Mouse (Mus musculus) retina, embryonic 14.5 days (tissue): ENCODE data around the gene Ccdc86.

ENCODE experiments used
- DNase-seq: peaks from one replicate; pipeline ENCODE4 v3.0.0-alpha.2; 2015; ENCODE audit warnings: low spot score

Ccdc86 gene

DNA sequence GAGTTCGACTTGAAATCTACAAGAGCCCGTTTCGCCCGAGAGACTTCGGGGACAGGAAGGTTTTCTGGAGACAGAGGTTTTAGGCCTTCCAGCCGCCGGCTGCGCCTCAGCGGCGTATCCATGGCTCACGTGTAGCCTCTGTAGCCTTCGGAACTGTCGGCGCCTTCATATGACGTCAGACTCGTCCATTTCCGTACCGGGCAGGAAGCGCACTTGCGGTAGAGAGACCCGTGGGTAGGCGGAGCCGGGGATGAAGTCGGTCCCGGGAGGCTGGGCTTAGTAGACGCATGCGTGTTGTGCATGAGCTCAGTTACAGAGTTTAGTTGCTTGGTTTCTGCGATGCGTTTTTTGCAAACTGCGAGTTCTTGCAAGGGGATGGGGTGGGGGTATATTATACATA is at the start of gene Ccdc86:
Ccdc86 (minus strand) TSS at position 155 of the 400 bp plus-strand sequence.
- DNase-seq, result peak; percentile 99

DNA sequence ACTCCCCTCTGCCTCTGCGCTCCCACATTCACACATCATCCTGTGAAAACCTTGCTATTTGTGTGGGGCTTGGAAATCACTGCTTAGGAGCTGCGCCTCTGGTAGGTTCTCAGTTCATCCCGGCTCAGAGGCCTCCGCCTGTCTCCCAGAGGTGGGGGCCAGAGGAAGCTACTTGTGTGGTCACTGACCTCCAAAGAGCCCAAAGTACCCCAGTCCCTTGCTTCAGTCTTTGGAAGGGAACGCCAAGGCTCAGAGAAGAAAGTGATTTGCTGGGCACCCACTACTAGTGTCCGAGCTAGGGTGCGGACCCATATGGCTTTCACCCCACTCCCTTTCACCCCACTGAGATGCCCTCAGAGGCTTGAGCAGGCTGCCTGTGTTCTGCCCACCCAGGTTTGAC is 44.1 kb upstream of the Ccdc86 start, which contains the start of gene Ms4a15:
Ms4a15 (minus strand) TSS at position 101 of the 400 bp plus-strand sequence.
- DNase-seq, result no peak

DNA sequence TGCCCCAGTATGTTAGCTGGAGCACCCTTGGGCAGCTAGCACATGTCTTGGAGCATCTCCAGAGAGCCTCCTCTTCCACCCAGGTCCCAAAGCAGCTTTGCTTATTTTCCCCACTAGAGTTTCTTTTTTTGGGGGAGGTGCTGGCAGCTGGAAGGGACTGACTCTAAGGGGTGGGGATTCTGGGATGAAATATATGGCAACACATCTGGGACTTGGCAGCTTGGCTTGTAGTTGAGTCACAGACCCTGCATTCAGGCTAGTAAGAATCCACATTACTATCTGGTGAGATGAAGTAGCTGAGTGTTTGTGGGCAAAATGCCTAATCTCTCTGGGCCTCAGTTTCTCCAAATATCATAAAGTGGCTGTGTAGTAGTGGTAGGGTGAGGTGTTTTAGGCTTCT is 42.8 kb upstream of the Ccdc86 start:
- no peak for DNase-seq

DNA sequence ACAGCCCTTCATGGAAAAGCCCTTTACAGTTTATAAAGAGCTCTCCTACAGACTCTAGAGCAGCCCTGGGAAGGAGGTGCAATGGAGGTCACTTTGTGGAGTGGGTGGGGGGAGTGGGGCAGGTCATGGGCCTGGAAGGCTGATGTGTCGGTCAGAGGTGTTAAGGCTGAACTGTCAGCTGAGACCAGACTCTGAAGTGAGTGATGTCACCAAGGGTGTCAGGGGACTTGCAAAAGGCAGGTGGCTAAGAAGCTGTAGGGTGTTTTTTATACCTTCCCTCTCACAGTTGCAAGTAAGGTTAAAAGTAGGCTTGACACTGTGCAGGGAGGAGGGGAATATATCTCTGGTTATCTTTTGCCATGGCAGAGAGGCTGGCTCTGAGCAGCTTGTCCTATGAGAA is 41.7 kb upstream of the Ccdc86 start:
- no peak for DNase-seq

DNA sequence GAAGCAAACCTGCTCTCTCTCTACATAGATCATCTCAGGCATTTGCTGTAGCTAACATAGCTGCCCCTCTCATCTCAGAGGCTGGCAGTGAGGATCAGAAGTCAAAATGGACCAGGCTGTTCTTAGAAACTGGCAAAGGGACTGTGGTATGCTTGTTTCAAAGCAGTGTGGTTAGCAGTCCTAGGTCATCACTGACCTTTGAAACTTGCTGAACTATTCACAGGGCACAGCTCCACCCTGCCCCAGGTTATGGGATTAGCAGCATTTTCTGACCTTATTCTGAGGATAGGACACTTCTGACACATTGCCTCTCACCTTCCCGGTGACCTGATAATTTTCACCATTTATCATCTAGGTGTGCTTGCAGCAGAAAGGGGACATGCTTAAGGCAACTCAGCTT is 39.5 kb upstream of the Ccdc86 start:
- DNase-seq, result no peak

DNA sequence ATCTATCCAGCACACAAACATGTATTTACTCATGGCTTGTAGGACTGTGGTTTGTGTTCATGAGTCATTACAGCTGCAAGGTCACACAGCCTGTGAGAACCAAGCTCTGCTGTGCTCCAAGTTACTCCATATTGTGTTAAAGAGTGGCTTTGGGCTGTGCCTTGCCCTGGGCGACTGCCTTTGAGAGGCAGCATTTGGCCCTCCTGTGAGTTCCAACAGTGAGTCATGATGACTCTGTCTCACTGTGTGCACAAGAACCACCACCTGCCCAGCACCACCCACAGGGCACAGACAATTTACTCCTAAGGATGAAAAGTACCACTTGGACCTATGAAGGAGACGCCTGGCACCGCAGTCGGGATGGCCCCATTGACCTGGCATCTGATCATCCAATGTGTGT is 36.8 kb upstream of the Ccdc86 start:
- DNase-seq, result no peak

DNA sequence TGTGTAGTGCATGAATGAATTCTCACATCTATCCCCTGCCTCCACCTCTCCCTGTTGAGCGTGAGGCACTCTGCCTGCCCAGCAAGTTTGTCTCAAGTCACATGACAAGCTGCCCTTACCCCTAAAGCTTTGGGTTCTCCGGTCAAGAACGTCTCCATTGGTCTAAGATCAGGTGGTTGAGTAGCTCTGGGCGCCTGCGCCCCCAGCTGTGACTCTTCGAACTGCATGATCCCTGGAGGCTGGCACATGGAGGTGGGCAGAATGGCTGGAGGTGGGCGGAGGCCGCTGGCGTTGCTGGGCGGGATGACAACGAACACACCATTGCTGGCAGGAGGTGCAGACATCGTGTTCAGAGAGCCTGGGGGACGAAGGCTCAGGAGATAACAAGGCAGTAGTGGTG is 35.5 kb upstream of the Ccdc86 start:
- no peak for DNase-seq

DNA sequence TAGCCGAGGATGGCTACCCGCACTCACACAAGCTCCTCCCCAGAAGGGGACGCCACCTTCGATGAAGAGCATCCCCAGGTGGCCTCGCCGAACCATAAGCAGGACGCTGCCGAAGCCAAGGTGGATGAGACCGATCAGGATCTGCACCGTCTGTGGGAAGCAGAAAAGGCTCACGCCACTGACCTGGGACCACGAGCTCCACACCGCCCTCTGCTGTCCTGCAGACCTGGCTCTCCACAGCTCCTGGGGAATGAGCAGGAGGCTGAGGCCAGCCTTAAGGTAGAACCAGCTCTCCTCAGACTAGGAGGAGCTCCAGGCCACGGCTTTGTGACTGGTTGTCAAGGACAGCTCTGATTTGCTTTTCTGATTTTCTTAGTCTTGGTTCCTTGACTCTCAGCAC is 34.1 kb upstream of the Ccdc86 start:
- peak; percentile 65 for DNase-seq

DNA sequence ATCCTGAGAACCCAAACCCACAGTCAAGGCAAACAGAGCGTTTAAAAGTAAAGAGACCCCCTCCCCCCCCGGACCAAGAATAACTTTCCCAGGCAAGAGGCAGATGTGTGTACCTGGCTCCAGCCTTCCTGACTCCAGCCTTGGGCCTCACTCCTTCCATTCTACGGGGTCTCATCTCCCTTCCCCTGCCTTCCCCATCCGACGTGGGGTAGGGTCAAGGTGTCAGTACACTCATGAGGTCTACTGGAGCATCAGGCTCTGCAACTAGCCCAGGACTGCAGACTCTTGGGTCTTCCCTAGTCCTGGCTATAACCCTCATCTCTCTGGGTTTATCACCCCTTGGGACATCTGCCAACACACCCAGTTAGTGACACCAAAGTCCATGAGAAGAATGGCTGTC is 31.1 kb upstream of the Ccdc86 start:
- DNase-seq, result no peak

DNA sequence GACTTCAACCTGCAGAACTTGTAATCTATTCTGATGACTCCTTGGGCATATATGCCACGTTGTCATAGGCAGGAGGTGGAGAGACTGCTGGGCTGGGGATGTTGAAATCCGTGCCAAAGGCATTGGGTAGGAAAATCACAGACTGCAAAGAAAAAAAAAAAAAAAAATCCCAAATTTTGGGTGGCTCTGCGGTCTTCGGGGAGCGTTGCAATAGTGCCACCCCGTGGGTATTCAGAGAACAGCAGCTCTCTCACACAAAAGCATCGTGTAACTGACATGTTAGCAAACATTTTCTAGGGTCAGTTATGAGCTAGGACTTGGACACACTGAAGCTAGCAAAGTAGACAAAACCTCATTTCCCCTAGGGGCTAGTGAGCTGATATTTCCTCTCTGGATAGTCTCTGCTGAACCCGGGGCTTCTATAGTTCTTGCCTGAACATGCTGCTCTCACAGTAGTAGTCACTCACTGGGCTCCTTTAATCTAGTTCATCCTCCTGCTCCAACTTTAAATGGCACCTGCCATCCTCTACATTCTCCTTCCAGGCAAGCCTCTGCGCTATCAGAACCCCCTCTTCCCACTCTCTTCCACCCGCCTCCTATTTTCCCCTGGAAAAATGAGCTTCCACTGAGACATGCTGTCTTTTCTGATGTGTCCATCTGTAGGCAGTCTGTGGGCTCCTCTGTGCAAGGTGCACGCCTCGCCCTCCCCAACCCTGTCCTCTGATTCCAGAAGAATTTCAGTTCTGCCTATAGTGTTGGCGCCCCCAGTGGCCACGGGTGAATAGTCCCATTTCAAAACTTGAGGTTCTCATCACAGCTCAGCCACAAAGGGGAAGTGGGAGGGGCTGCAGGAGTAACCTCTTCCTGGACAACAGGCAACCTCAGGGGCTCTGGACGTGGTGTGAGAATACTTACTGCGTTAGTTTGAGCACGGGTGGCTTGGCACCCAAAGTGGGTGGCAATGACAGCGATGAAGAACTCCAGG is 30.4 kb upstream of the Ccdc86 start:
- DNase-seq, result peak; percentile 81

DNA sequence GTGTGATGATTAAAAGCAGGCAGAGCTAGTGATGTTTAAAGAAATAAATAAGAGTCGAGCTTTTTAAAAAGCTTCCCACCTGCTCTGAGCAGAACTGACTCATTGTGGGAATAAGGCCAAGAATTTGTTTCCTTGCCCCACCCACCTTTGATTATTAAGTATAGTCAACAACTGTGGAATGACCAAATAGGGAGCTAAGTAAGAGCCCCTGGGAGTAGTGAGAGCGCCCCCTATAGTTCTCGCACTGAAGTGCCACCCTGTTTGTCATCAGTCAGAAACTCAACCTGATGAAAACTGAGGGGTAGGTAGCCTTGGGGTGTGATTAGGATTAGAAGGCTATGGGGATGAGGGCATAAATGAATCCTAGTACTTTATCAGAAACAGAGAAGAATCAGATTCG is 27.3 kb upstream of the Ccdc86 start:
- peak; percentile 47 for DNase-seq

DNA sequence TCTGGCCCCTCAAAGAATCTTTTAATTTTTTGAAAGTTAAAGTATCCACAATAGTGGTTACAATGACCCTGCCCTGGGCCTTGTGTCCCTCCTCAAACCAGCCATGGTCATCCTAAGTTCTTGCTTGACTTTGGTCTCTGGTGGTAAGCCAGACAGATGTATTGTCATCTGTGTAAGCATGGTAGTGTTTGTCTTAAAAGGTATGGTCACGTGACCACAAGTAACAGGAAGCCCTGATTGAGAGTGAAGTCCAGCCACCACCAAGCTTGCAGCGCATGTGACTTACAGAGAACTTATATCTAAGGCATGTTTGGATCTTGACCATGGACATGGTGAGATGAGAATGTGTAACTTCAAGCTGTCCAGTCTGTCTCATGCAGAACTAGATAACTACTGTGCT is 26.1 kb upstream of the Ccdc86 start:
- no peak for DNase-seq

DNA sequence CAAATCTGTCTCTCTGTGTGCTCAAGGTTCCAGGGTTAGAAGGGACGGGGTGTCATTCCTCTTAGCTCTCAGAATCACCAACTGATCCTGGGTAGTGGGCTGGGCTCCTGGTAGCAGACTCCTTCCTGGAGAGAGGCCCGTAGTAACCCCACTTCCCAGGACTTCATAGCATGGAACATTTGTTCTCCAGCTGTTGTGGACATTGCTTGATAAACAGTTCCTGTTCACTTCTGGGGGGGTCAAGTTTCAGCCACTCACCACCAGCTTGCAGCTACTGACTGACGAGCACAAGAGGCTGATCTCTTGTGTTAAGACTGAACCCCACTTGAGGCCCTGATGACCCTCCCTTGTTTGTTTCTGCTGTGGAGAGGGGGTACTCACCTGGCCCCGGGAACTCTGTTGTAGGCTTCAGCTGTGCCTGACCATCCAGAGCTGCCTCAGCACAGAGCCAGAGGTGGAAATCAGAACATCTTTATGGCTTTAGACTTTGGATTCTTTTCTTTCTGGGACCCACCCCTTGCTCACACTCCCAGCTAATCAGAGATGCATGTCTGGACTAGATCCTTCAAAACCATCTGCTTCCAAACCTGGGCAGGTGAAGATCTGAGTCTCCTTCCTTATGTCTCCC is 25.3 kb upstream of the Ccdc86 start, which contains the start of gene Ms4a10:
Ms4a10 (minus strand) TSS at position 433 of the 628 bp plus-strand sequence.
- no peak for DNase-seq

DNA sequence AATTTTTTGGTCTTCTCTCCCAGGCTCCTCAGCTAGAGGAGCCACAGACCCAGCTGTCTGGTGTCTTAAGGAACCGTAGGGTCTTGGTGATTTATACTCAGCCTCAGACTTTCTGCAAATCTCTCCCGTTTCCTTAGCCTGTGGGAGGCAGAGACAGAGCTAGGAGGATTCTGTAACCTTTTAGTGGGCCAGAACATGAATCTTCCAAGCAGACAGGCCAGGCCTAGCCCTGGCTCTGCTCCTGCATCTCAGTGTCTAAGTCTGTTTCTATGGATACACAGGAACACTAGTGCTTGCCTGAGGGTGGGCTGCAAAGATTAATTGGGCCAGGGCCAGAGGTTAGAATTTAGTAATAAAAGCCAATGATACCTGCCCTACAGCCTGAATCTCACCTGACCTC is 24.1 kb upstream of the Ccdc86 start:
- no peak for DNase-seq

DNA sequence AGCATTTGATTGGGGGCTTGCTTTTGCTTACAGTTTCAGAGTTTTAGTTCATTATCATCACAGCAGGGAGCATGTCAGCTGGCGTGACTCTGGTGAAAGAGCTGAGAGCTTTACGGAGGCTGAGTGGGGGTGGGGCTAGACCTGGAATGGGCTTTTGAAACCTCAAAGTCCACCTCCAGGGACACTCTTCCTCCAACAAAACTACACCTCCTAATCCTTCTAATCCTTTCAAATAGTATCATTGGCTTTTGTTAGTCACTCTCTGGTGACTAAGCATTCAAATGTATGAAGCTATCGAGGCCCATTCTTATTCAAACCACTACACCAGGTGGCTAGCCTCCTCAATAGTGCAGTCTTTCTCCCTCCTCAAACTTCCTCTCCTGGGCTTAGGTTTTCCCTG is 23.6 kb upstream of the Ccdc86 start:
- DNase-seq, result no peak

DNA sequence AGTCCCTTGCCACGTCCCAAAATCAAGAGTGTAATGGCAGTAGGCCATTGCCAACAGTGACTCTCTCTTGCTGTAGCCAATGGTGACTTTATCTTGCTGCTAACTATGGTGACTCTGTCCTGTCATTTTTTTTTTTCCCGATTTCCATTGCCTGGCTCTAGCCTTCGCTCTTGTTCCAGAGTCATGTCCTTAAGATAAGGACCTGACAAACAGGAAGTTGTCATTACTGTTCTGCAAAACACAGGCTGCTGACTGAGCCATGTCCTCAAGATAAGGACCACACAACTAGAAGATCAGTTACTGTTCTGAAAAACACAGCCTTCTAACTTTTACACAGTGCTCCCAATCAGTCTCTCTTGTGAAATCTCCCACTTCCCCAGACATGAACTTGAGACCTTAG is 21.4 kb upstream of the Ccdc86 start:
- DNase-seq, result no peak

DNA sequence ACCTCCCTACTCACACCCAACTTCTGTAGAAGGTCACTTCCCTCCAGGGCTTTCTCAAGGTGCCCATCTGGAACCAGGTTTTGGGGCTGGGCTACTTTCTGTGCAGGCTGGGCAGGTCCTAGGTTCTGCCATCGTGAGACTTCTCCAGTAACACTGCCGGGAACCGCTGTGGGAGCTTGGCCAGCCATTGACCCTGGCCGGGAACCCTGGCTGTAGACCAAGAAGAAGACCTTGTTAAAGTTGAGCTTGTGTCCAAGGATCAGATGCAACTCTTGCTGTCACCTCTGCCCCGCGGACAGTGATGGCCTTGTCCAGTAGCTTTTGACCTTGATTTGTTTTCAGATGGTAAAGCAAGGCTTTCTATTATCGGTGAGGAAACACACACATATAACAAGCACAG is 19.5 kb upstream of the Ccdc86 start:
- DNase-seq, result no peak

DNA sequence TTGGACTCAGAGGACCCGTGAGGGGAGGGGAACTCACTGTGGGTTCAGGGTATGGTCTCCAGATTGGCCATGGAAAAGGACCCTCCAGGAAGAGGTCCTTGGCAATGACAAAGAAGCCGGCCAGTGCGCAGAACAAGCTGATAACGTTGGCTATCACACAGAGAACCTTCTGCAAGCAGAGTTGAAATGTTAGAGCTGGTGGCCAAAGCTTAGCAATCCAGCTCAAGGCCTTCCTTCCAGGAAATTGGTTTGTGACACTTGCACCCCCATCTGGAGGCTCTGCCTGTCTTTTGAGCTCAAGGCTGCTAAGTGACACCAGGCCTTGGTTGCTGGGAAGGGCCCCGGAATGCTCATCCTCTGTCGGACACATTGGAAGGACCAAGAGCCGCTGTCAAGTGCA is 16.7 kb upstream of the Ccdc86 start:
- DNase-seq, result no peak

DNA sequence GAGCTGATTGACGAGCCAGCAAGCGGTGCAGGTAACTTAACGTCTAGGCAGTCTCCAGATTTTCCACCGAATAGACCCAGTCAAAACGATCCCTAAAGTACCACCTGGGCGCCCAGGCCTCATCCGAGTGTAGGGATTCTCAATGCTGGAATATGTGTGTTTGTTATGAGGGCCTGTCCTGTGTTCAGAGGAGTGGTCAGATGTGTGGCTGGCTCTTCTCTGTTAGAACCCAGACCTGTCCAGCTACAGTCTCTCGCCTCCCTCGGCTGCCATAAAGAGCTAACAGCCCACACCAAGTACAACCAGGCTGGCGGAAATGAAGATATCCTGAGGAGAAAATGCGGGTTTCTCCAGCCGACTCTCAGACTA is 10.9 kb upstream of the Ccdc86 start:
- DNase-seq, result no peak

DNA sequence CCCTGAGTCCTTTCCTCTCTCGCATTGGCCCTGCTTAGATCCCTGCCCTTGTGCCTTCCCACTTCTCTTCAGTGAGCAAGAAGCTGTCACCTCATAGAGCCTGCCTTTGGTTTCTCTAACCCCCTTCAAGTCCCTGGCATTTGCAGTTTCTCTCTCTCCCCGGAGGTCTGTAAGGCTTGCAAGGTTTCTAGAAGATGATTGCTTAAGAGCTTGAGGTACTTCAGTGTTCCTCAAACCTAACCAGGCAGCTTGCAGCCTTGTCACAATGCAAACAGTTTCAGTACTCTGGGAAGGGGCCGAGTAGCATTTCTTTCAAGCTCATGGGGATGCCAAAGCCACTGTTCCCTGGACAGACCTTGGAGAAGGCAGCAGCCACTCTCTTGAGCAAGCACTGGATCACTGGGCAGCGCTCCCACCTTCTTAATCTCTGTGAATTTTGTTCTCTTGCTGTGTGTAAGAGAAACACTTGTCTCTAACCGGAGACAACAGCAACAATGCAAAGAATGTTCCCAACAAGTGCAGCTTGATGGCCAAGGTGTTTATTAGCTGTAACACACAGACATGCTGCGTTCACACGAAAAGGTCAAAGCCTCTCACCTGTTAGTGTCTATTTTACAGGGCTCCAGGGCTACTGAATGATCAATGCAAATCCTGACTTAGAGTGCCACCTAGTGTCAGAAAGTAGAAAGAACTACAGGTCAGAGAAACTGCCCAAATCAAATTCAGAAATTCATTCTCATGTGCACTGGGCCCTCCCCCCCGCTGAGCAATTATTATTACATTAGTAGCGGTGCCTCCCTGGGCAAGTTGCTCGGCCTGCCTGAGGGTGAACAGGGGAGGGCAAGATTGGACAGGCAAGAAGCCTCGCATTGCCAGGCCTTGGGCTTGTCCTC is 10.3 kb upstream of the Ccdc86 start:
- DNase-seq, result peak; percentile 92

DNA sequence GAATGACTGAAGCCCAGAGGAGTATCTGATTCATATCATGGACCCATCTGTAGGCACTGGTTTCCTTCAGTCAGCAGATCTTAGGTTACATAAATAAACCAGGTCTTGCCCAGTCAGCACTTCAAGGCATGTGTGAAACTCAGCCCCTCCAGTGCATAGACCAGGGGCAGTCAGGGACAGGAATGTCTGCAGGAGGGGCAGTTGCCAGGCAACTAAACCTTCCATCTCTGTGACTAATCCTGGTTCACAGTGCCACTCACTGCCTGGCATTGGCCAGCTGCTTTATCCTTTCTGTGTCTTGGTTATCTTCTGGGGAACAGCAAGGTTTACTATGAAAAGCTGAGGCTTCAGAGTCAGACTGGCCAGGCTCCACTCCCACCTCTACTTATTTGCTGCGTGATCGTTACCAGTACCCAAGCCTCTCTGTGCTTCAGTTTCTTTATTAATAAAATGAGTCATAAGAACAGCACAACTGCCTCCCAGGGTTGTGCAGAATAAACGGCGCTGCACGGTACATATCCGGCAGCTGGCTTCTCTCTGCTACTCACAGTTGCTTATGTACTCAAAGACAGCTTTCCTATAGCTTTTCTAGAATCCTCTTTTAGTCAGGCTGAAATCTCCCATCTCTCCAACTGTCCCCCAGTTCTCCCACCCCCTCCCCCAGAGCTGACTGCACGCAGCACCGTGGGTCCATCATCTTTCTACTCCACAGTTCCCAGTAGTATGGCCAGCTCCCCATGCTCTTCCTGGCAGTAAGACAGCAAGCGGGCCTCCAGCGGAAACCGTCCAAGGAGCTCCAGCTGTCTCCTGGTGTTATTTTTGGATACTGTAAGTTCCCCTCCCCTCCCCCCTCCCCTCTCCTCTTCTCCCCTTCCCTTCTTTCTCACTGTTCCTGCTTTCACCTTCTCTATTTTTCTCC is 3.2 kb upstream of the Ccdc86 start:
- DNase-seq, result no peak
